Mouse (Mus musculus): ENCODE measurements around the gene Arf1. TPM values are rescaled to one million over a fixed set of nuclear protein-coding genes. Genes with fewer than 3 reads are reported as not detected.

Arf1 gene
- polyA plus RNA-seq, 1 experiment from 2014 or later: 694 TPM

GRCm38 (mm10) chr11:59243856-59244255, 15.8 kb upstream of the Arf1 start:
- no peaks in the 10 kb centered on the region for H3K4me1 ChIP-seq (replicated peaks)
- no peaks in the 10 kb centered on the region for H3K9me3 ChIP-seq
- H3K4me2 ChIP-seq (replicated peaks): no peak overlapping the region
- WGBS: 12% methylated on average over 6 of the region's 6 CpGs
- no peak for ATAC-seq
- H3K36me3 ChIP-seq: no peaks in the 10 kb centered on the region
- no peak overlapping the region for H3K9ac ChIP-seq
- H3K4me3 ChIP-seq (replicated peaks): no peak overlapping the region
- H3K27ac ChIP-seq: no peak overlapping the region
- H3K27me3 ChIP-seq (replicated peaks): 0 out of 2 replicates have a peak, but pooled peaks cover 3% of the 10 kb centered on the region

GRCm38 (mm10) chr11:59241841-59242240, 13.8 kb upstream of the Arf1 start:
- Histone ChIP-seq H3K27ac (no peak overlapping the region), H3K9me3 (no peaks in the 10 kb centered on the region), H3K36me3 (no peaks in the 10 kb centered on the region), H3K4me3 (replicated peaks) (no peak overlapping the region), H3K4me1 (replicated peaks) (no peaks in the 10 kb centered on the region), H3K27me3 (replicated peaks) (0 out of 2 replicates have a peak, but pooled peaks cover 3% of the 10 kb centered on the region), H3K4me2 (replicated peaks) (no peak overlapping the region), H3K9ac (no peak overlapping the region)
- ATAC-seq: no peak
- 19% methylated on average over 3 of the region's 3 CpGs for WGBS

- no peak overlapping the region for H3K4me2 ChIP-seq (replicated peaks)
- H3K36me3 ChIP-seq: no peaks in the 10 kb centered on the region
- H3K4me1 ChIP-seq (replicated peaks): no peaks in the 10 kb centered on the region
- H3K9me3 ChIP-seq: no peaks in the 10 kb centered on the region
- ATAC-seq: no peak
- no peak overlapping the region for H3K9ac ChIP-seq
- 81% methylated on average over 4 of the region's 4 CpGs for WGBS
- no peak overlapping the region for H3K4me3 ChIP-seq (replicated peaks)
- 0 out of 2 replicates have a peak, but pooled peaks cover 3% of the 10 kb centered on the region for H3K27me3 ChIP-seq (replicated peaks)
- H3K27ac ChIP-seq: no peak overlapping the region
Observed at GRCm38 (mm10) chr11:59239796-59240195, 11.7 kb upstream of the Arf1 start.

- WGBS: 59% methylated on average over 4 of the region's 4 CpGs
- H3K27me3 ChIP-seq (replicated peaks): 0 out of 2 replicates have a peak, but pooled peaks cover 3% of the 10 kb centered on the region
- H3K4me1 ChIP-seq (replicated peaks): no peaks in the 10 kb centered on the region
- H3K4me3 ChIP-seq (replicated peaks): no peak overlapping the region
- H3K36me3 ChIP-seq: no peaks in the 10 kb centered on the region
- no peak; the same call in 1 of the 2 replicates for ATAC-seq
- no peak overlapping the region for H3K27ac ChIP-seq
- H3K9me3 ChIP-seq: no peaks in the 10 kb centered on the region
- no peak overlapping the region for H3K4me2 ChIP-seq (replicated peaks)
- H3K9ac ChIP-seq: no peak overlapping the region
Observed at GRCm38 (mm10) chr11:59239428-59239785, 11.3 kb upstream of the Arf1 start.

GRCm38 (mm10) chr11:59238525-59239427, 10.7 kb upstream of the Arf1 start:
- no peak overlapping the region for H3K4me2 ChIP-seq (replicated peaks)
- no peaks in the 10 kb centered on the region for H3K4me1 ChIP-seq (replicated peaks)
- H3K4me3 ChIP-seq (replicated peaks): no peak overlapping the region
- no peaks in the 10 kb centered on the region for H3K9me3 ChIP-seq
- ATAC-seq: peak; percentile 87
- H3K27ac ChIP-seq: no peak overlapping the region
- 0 out of 2 replicates have a peak, but pooled peaks cover 3% of the 10 kb centered on the region for H3K27me3 ChIP-seq (replicated peaks)
- 7% methylated on average over 14 of the region's 15 CpGs for WGBS
- H3K9ac ChIP-seq: no peak overlapping the region
- H3K36me3 ChIP-seq: no peaks in the 10 kb centered on the region

DNA sequence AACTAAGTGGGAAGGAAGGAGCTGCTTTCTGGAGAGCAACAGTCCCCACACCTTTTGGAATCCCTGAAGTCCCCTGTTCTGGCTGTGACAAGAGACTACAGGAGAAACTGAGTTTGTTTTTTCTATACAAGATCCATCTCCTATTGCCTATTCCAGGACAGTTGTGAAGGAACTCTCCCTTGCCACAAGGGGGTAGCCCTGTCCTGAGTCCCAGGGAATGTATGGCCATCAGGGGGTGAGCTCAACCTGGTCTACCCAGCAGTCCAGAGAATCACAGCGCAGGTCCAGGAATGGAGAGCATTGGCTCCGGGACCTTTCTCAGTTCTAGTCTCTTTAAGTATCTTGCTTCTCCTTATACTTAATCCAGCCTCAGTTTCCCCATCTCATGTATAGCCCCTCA, 4.7 kb upstream of the Arf1 start:
- Histone ChIP-seq H3K9ac (no peak overlapping the region), H3K36me3 (no peaks in the 10 kb centered on the region), H3K9me3 (no peaks in the 10 kb centered on the region), H3K4me1 (replicated peaks) (peaks cover 8% of the 10 kb centered on the region), H3K27ac (no peak overlapping the region), H3K4me2 (replicated peaks) (no peak overlapping the region), H3K27me3 (replicated peaks) (no peaks in the 10 kb centered on the region), H3K4me3 (replicated peaks) (no peak overlapping the region)
- WGBS: 67% methylated on average over 2 of the region's 2 CpGs
- ATAC-seq: no peak

GRCm38 (mm10) chr11:59230144-59230760, 2.2 kb upstream of the Arf1 start:
- H3K27ac ChIP-seq: no peak overlapping the region
- H3K9ac ChIP-seq: no peak overlapping the region
- no peak overlapping the region for H3K4me3 ChIP-seq (replicated peaks)
- H3K4me2 ChIP-seq (replicated peaks): peak overlapping the region; percentile 19; the same call in 1 of the 2 replicates
- no peak for ATAC-seq
- H3K36me3 ChIP-seq: no peaks in the 10 kb centered on the region
- WGBS: 13% methylated on average over 7 of the region's 7 CpGs
- H3K9me3 ChIP-seq: no peaks in the 10 kb centered on the region
- no peaks in the 10 kb centered on the region for H3K27me3 ChIP-seq (replicated peaks)
- peaks cover 22% of the 10 kb centered on the region for H3K4me1 ChIP-seq (replicated peaks)

GRCm38 (mm10) chr11:59227604-59228121, 407 bp downstream of the Arf1 start:
- WGBS: under 1% methylated on average over 51 of the region's 51 CpGs
- Histone ChIP-seq H3K27me3 (replicated peaks) (no peaks in the 10 kb centered on the region), H3K9ac (peak overlapping the region; percentile 100), H3K4me2 (replicated peaks) (peak overlapping the region; percentile 68), H3K36me3 (no peaks in the 10 kb centered on the region), H3K4me3 (replicated peaks) (peak overlapping the region; percentile 100), H3K27ac (peak overlapping the region; percentile 97), H3K9me3 (no peaks in the 10 kb centered on the region), H3K4me1 (replicated peaks) (peaks cover 42% of the 10 kb centered on the region)
- peak; percentile 85 for ATAC-seq

DNA sequence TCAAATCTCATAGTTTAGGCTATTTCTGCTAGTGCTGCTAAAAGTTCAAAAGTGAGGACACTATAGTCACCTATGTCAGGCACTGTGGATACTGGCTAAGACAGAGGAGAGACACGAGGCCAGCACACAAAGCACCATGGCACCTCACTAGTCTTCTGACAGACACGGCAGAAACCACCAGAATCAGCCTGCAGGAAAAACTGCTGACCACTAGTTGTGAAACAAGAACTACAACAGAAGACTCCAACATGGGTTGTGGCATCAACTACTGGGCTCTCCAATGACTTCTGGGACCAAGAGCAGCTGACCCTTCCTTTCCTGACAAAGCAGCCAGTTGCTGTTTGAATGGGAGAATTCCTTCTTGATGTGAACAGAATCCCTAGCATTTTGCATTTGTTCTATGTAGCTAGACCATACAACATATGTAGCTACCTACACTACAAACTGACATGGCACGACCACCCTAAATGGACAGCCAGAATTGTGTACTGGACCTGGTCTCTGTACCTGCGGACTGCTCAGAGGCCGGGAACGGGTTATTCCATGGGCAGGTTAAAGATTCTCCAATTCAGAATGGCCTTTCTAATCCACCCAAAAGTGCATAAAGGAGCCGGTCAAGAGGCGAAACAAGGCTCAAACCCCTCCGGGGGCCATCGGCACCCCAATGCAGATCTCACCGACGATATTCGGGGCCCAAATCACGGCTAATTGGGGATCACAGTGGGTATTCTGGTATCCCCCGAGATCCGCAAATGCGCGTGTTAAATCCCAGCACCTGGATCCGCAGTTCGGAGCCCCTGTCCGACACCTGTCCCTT, 1.1 kb downstream of the Arf1 start:
- 3% methylated on average over 21 of the region's 21 CpGs for WGBS
- no peaks in the 10 kb centered on the region for H3K27me3 ChIP-seq (replicated peaks)
- H3K4me2 ChIP-seq (replicated peaks): peak overlapping the region; percentile 68
- no peaks in the 10 kb centered on the region for H3K9me3 ChIP-seq
- peak overlapping the region; percentile 100 for H3K4me3 ChIP-seq (replicated peaks)
- no peak for ATAC-seq
- H3K27ac ChIP-seq: peak overlapping the region; percentile 97
- no peaks in the 10 kb centered on the region for H3K36me3 ChIP-seq
- peak overlapping the region; percentile 100 for H3K9ac ChIP-seq
- peaks cover 45% of the 10 kb centered on the region for H3K4me1 ChIP-seq (replicated peaks)

- Histone ChIP-seq H3K27me3 (replicated peaks) (no peaks in the 10 kb centered on the region), H3K4me1 (replicated peaks) (peaks cover 51% of the 10 kb centered on the region), H3K4me3 (replicated peaks) (peak overlapping the region; percentile 100), H3K27ac (no peak overlapping the region), H3K4me2 (replicated peaks) (peak overlapping the region; percentile 68), H3K36me3 (no peaks in the 10 kb centered on the region), H3K9ac (peak overlapping the region; percentile 100; the same call in 1 of the 2 replicates), H3K9me3 (no peaks in the 10 kb centered on the region)
- WGBS: 39% methylated on average over 3 of the region's 3 CpGs
- no peak for ATAC-seq
Observed at GRCm38 (mm10) chr11:59226251-59226650, 1.8 kb downstream of the Arf1 start.

DNA sequence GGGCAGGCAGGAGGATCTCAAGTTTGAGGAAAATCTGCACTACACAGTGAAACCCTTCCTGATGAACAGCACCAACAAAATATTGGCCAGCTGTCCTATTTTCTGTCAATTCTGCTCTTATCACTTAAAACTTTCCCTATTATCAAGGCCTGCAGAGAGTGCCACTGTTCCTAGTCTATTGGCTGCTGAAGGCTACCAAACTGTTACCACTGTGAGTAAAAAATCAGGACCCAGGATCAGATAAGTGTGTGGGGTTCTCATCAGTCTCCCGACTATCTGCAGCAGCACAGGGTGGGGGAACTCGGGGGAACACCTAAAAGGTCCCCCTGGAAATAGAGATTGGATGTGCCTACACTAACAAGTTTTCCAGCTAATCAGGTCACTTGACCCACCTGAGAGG, 2.9 kb downstream of the Arf1 start:
- H3K36me3 ChIP-seq: no peaks in the 10 kb centered on the region
- WGBS: 71% methylated on average over 2 of the region's 2 CpGs
- no peaks in the 10 kb centered on the region for H3K9me3 ChIP-seq
- H3K4me3 ChIP-seq (replicated peaks): no peak overlapping the region
- peak overlapping the region; percentile 68 for H3K4me2 ChIP-seq (replicated peaks)
- H3K4me1 ChIP-seq (replicated peaks): peaks cover 53% of the 10 kb centered on the region
- no peak for ATAC-seq
- H3K9ac ChIP-seq: 0 out of 2 replicates have a peak overlapping the region, but pooled peaks have one; percentile 10
- H3K27me3 ChIP-seq (replicated peaks): no peaks in the 10 kb centered on the region
- 0 out of 2 replicates have a peak overlapping the region, but pooled peaks have one; percentile 3 for H3K27ac ChIP-seq

GRCm38 (mm10) chr11:59224470-59224869, 3.6 kb downstream of the Arf1 start:
- Histone ChIP-seq H3K9ac (no peak overlapping the region), H3K4me3 (replicated peaks) (no peak overlapping the region), H3K36me3 (no peaks in the 10 kb centered on the region), H3K9me3 (no peaks in the 10 kb centered on the region), H3K27me3 (replicated peaks) (no peaks in the 10 kb centered on the region), H3K4me1 (replicated peaks) (peaks cover 53% of the 10 kb centered on the region), H3K4me2 (replicated peaks) (no peak overlapping the region), H3K27ac (no peak overlapping the region)
- WGBS: 38% methylated on average over 2 of the region's 2 CpGs
- no peak for ATAC-seq
